Comparison of ENCODE assay signal across 24 mouse cellular contexts in the genomic region with DNA sequence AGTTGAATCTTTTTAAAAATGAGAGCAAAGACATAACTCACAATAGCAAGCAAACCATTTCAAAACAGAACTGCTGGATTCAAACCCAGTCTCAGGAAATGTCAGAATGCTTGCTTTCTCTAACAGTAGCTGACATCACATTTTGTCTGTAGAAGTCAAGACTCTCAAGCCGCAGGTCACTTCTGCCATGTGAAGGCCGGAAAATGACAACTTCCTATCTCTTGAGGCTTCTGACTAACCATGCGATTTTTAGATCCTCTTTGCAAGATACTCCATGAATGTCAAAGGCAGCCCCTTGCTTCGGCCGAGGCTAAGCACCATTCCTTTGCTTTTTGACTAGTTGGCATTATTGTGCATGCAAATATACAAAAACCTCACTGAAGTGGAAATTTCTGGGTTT.
DNase-seq lines count a peak whose midpoint lies in the region; ATAC-seq and TF ChIP-seq lines count a peak whose summit lies in the region.
"Had no signal": no experiment of that assay in that cellular context is flagged by ENCODE, and none has a peak within 500 bp of the region (broad histone marks: within the 10 kb centered on the region; RNA-seq: fewer than 3 reads in every experiment).

No protein-coding gene starts in this region.

- WGBS in liver, postnatal 0 days (ENCODE audit: insufficient replicate concordance) = 43% methylated on average over 5 of the region's 5 CpGs

- peaks cover 19% of the 10 kb centered on the region for H3K4me1 ChIP-seq in liver, postnatal 0 days (ENCODE audit: insufficient read depth)
- H3K4me1 ChIP-seq: embryonic facial prominence, embryonic 13.5 days; forebrain, embryonic 15.5 days; neural tube, embryonic 15.5 days; stomach, embryonic 15.5 days had no signal

- no peak overlapping the region for H3K4me2 ChIP-seq in liver, postnatal 0 days (ENCODE audit: low read depth, low read length)
- H3K4me2 ChIP-seq: embryonic facial prominence, embryonic 13.5 days; forebrain, embryonic 15.5 days; neural tube, embryonic 15.5 days; stomach, embryonic 15.5 days had no signal

- no peaks in the 10 kb centered on the region for H3K27me3 ChIP-seq in liver, postnatal 0 days (ENCODE audit: insufficient read depth, low read length)
- H3K27me3 ChIP-seq: embryonic facial prominence, embryonic 13.5 days; forebrain, embryonic 15.5 days; neural tube, embryonic 15.5 days; stomach, embryonic 15.5 days had no signal

- H3K9ac ChIP-seq in liver, postnatal 0 days (replicated peaks) = no peak overlapping the region
- H3K9ac ChIP-seq: embryonic facial prominence, embryonic 13.5 days; forebrain, embryonic 15.5 days; neural tube, embryonic 15.5 days; stomach, embryonic 15.5 days had no signal

- no peak for ATAC-seq in liver, postnatal 0 days
- ATAC-seq in megakaryocyte progenitor cell, adult 5-6 weeks (replicated peaks; ENCODE audit: poor library complexity) = peak; percentile 18; the same call in 1 of the 2 replicates
- ATAC-seq: forebrain, embryonic 15.5 days had no signal

- H3K27ac ChIP-seq in liver, postnatal 0 days (ENCODE audit: low read depth) = 0 out of 2 replicates have a peak overlapping the region, but pooled peaks have one; percentile 1
- H3K27ac ChIP-seq: embryonic facial prominence, embryonic 13.5 days; forebrain, embryonic 15.5 days; hindbrain, embryonic 10.5 days; layer of hippocampus, adult 2 months; neural tube, embryonic 15.5 days; stomach, embryonic 15.5 days had no signal

- H3K9me3 ChIP-seq in liver, postnatal 0 days (ENCODE audit: low read length) = peaks cover 6% of the 10 kb centered on the region; the same call in 1 of the 2 replicates
- H3K9me3 ChIP-seq: forebrain, embryonic 15.5 days; neural tube, embryonic 15.5 days; stomach, embryonic 15.5 days had no signal

- no peak for TF ChIP-seq CTCF in liver, postnatal 0 days (IDR thresholded peaks at IDR 0.05; ENCODE audit: low read depth)

- no peaks in the 10 kb centered on the region for H3K36me3 ChIP-seq in liver, postnatal 0 days (replicated peaks; ENCODE audit: insufficient read depth, low read length)
- H3K36me3 ChIP-seq: embryonic facial prominence, embryonic 13.5 days; forebrain, embryonic 15.5 days; G1E; hindbrain, embryonic 10.5 days; neural tube, embryonic 15.5 days; stomach, embryonic 15.5 days had no signal

- no peak for TF ChIP-seq EP300 in liver, postnatal 0 days (IDR thresholded peaks at IDR 0.05; ENCODE audit: low read depth)

- no peak overlapping the region for H3K4me3 ChIP-seq in liver, postnatal 0 days (ENCODE audit: low read depth, low read length)
- H3K4me3 ChIP-seq: embryonic facial prominence, embryonic 13.5 days; forebrain, embryonic 15.5 days; hindbrain, embryonic 10.5 days; layer of hippocampus, adult 2 months; neural tube, embryonic 15.5 days; stomach, embryonic 15.5 days had no signal

- no peak for DNase-seq in liver, postnatal 0 days
- DNase-seq in liver = no peak
- DNase-seq in 416B (ENCODE audit: low read depth) = peak; percentile 94
- peak; percentile 45 for DNase-seq in T-cell, adult 2 months (ENCODE audit: low spot score)
- no peak for DNase-seq in right cerebral cortex, postnatal 36 days (ENCODE audit: low spot score in 2 of 2)
- no peak for DNase-seq in cerebellum, postnatal 4 days (ENCODE audit: low spot score in 2 of 2)
- DNase-seq in ovary, postnatal 14 days (ENCODE audit: low spot score) = no peak
- DNase-seq: adrenal gland, postnatal 36 days; cerebellum, adult 8-10 months; gastrocnemius, postnatal 36 days; kidney, adult 18-20 months; kidney, postnatal 14 days; layer of hippocampus, postnatal 36 days; lung, adult 2 months; midbrain, embryonic 14.5 days; right cerebral cortex, postnatal 4 days had no signal

Comparison
In these comparisons a context has a peak if more than half of its experiments do, and no peak if none do; other contexts are left out.
1. DNase-seq: peak in 416B (single experiment) and T-cell, adult 2 months (single experiment); none in liver, postnatal 0 days (single experiment), liver (single experiment), right cerebral cortex, postnatal 36 days (0 of 2), cerebellum, postnatal 4 days (0 of 2) and ovary, postnatal 14 days (single experiment).